Mouse (Mus musculus) testis, postnatal 14 days (tissue): ENCODE measurements around the gene Nme7.

Source experiments
- DNase-seq: peaks from one replicate; pipeline ENCODE4 v3.0.0; 2021; ENCODE audit warnings: low spot score

The Nme7 gene

DNA sequence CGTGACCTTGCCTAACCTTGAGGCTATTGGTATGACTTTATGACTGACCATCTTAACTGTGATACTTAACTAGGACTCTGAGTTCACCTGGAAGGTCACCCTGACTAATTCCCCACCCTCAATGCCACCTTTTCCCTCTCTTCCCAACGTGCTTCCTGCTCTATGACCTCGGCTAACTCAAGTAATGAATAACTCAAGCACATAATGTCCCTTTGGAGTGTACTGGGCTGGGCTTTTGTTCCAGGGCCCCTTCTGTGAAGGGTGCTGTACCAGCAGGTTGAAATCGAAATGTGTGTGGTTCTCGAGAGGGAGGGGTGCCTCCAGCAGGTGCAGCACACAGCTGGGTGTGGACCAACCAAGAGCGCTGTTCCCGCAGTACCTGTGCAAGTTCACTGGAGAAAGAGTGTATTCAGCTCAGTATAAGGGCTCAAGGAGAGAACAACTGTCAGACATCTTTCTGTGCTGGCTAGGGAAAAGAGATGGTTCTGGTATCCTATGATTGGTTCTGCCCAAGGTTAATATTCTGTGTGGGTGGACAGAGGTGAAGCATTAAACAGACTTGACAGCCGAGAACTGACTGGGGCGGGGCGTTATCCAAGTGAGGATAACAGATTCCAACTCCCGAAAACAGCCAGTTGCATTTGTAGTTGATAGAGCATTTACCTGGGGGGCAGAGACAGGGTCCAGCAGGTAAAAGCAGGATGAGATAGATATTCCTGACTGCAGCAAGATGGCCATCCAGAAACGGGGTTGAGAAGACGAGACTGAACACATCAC, 157.2 kb downstream of the Nme7 start:
- DNase-seq: no peak

- no peak for DNase-seq
These were observed 157.8 kb downstream of the Nme7 start for GRCm38 (mm10) chr1:164461726-164462125.

DNA sequence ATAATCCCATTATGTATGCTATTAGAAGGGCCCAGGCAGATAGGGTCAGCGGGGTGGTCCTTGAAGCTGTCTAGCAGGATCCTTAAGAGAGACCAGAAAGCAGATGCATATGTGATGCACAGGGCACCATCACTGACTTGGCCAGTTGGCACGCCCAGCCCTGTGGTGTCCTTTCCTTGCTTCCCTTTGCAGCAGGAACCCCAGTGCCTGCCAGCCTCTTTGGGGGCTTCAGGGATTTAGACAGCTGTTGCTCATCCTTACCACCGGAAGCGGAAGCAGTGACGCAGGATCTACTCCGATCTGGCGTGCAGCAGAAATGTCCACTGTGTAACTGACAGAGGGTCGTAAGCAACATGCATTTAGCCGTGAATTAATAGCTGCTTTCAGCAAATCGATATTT, 163.5 kb downstream of the Nme7 start:
- DNase-seq: no peak

- no peak for DNase-seq
These were observed 164.4 kb downstream of the Nme7 start for GRCm38 (mm10) chr1:164468329-164468728.

DNA sequence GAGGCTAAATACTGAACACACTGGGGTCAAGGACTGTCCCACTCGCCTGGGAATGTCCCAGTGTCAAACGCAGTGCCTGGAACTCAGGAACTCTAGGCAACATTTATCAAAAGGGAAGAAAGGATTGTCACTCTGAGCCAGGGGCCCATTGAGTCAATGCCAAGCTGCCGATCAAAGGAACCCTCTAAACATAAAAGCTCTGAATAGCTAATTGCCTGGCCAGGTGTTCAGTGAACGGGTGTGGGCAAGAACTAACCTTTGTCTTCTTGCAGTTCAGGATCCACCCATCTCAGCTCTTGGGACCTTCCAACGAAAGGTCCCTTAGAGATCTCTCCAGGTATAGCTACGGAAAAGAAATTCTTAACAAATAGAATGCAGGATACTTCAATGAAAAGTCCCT, 167.1 kb downstream of the Nme7 start:
- DNase-seq: no peak

- no peak for DNase-seq
These were observed 167.7 kb downstream of the Nme7 start for GRCm38 (mm10) chr1:164471632-164472031.

DNA sequence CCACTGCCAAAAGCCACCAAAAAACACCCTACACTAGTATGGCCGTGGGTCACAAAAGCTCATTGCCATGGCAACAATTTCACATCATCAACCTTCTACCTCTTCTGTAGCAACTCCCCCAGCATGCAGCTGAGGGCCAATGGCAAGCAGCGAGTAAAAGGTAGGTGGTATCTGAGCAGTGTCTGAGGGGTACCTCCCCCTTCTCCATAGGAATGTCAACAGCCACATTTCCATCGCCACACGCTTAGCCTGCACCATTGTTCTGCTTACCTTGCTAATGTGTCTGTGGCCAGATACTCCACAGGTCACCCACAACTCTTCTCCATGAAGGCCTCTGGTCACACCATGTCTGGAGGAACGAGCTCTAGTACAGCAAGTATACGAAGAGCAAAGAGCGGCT, 169.5 kb downstream of the Nme7 start:
- no peak for DNase-seq

GRCm38 (mm10) chr1:164474310-164474709, 170.4 kb downstream of the Nme7 start:
- DNase-seq: no peak

GRCm38 (mm10) chr1:164474778-164475511, 171.0 kb downstream of the Nme7 start:
- DNase-seq: no peak

- DNase-seq: no peak
These were observed 172.0 kb downstream of the Nme7 start for GRCm38 (mm10) chr1:164475895-164476294.

- no peak for DNase-seq
These were observed 177.1 kb downstream of the Nme7 start for GRCm38 (mm10) chr1:164480755-164481644.

DNA sequence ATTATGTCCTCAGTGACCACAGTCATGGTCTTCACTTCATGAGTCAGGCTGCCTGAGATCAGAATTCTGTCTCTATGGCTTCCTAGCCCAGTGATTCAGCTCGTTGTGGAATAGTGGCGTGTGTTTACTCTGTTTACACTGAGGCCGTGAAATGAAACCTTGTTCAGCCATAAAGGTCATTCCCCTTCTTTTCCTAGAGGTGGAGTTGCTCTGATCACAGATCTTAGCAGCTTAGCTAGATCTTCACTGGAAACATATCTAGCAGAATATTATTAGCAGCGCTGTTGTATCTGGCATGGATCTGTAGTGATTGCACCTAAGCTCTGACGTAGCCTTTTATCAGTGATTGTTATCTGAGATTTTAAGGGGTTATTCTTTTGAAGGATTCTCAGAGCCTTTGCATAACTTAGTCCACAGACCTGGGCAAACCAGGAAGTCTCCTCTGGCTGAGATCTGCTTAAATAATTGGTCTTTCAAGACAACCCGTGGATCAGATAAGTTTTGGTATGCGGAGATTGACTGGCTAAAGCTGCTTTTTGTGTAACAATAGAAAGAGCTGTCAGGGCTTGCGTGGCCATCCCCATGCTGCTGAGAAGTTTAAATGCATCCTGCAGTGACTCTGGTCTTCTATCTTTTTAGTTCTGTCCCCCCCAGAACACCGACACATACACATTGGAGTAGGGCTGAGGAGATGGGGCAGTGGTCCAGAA, 177.9 kb downstream of the Nme7 start:
- DNase-seq: no peak

GRCm38 (mm10) chr1:164482833-164483232, 178.9 kb downstream of the Nme7 start:
- no peak for DNase-seq

DNA sequence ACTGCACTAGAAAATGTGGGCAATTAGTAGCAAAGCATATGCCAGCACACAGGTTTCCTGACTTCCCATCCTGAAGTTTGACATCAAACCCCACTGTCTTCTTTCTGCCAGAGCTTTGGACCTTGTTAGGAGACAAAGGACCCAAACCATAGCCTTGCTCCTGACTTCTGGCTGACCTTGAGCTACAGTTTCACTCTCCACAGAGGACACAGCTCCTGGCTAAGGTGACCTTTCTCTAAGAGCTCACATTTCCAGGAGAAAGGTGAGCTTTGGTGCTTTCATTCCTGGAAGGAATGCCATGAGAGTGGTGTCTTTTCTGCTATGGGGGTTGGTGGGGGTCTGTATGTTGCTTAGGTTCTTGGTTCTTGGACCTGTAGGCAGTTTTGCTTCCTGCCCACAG, 179.8 kb downstream of the Nme7 start:
- no peak for DNase-seq
